Mouse (Mus musculus): Measurements from ENCODE around the gene Lekr1. TPM values are rescaled to one million over a fixed set of nuclear protein-coding genes. Genes with fewer than 3 reads are reported as not detected.

Gene Lekr1
- total RNA-seq (2017), result 5.2 and 7.8 TPM in 2 replicates

DNA sequence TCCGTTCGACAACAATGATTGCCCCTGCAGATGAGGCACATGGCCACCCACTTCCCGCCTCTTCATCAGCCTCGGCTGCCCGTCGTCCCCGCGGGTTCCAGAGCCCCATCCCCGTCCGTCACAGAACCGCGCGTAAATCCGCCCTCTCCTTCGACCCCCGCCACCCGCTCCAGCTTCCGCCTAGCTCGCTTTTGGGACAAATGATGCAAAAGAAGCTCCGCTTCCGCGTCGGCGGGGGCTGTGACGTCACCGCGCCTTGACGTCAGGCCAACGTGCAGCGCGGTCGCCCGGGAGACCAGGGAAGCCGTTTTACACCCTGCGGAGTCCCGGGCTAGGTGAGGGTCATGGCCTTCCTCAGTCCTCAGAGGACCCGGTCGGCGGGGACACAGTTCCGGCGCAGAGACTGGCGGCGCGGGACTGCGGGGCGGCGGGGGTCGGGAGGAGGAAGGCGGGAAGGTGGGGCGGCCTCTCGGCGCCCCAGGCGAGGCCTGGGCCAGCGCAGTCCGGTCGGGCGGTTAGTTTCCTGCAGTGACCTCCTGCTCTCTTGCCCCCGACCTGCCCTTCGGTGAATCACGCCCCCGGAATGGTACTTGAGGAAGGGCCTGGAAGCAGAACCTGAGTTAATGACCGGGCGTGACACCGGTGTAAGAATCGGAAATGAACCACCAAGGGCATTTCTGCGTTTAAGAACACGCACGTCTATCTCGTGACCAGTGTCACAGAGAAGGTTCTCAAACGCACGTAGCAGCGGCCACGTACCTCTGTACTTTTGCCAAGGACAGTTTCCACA is at the start of gene Lekr1:
Lekr1 (plus strand) TSS at position 252 of the 790 bp plus-strand sequence.
- ATAC-seq (replicated peaks; ENCODE audit: low read depth, poor library complexity, severe bottlenecking), result peak; percentile 92

DNA sequence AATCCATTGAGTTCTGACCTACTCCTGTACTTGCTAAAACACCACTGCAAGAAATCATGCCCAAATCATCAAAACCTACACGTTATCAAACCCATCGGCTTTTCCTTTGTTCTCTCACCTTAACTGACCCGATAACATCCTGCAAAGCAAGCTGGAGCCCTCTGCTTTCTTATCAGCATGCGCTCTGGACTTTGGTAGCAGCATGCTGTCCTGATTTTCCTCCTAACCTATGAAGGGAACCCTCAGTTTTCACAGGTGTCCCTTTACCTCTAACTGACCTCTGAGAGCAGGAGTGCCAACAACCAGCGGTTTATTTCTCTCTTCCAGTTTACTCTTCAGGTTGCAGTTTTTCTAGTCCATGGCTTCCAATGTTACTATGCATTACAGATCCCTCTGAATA is 48.5 kb upstream of the Lekr1 start:
- ATAC-seq (replicated peaks; ENCODE audit: low read depth, poor library complexity, severe bottlenecking), result no peak

DNA sequence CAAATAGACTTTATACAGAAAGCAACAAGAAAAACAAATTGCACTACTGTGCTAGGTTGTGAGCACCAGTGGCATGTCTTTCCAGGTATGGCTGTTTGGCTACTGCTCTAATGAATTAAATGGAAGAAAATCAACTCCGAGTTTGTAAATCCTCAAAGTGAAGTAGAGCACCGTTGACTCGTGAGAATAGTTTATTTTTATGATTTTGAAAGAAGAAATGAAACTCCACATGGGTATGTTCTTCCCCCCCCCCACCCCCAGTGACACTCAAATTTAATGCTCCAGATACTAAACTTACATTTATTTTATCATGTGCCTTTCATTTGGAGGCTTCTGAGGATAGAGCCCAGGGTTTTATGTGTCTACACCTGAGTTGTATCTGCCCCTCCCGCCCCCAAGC is 46.7 kb upstream of the Lekr1 start:
- no peak for ATAC-seq (replicated peaks; ENCODE audit: low read depth, poor library complexity, severe bottlenecking)

DNA sequence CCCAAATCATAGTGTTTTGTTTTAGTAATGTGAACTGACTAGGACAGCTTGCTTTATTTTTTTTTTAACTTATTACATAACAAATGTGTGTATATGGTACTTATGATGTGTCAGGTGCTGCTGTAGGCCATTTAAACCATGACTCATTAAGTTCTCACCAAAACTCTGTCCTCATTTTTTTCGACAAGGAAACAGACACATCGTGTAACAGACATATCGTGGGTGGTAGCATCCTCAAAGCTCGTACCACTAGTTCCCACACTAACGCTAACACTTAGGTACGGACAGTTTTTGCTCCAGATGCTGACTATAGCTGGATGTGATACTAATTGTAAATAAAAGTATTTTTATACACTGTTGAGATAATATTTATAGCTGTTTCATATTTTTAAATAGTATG is 43.0 kb upstream of the Lekr1 start:
- ATAC-seq (replicated peaks; ENCODE audit: low read depth, poor library complexity, severe bottlenecking), result no peak

- ATAC-seq (replicated peaks; ENCODE audit: low read depth, poor library complexity, severe bottlenecking), result no peak
These were observed 40.3 kb upstream of the Lekr1 start for GRCm38 (mm10) chr3:65625496-65626289.

DNA sequence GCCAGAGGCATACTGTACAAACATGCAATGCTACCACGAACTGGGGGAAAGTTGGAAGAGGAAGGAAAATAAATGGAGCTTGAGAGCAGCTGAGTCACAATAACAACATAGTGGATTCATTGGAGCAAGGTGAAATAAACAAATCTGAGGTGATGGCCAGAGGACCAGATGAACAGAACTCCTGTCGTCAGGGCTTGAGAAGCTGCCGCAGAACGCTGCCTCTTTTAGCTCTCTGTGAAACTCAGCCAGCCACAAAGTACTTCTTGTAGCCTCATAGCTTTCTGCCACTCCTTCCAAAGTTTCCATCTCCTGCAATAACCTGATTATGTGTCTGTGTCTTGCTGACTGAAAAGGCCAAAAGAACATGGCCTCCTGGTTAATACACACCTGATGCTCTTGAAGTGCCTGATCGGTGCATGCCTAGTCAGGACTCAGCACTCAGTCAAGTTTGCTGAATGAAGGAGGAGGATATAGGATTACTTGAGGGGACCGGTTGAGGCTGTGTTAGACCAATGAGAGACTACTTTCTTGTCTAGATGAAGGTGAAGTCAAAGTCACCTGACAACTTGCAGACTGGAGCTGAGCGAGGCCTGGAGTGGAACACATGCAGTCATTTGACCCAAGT is 39.6 kb upstream of the Lekr1 start:
- no peak for ATAC-seq (replicated peaks; ENCODE audit: low read depth, poor library complexity, severe bottlenecking)

DNA sequence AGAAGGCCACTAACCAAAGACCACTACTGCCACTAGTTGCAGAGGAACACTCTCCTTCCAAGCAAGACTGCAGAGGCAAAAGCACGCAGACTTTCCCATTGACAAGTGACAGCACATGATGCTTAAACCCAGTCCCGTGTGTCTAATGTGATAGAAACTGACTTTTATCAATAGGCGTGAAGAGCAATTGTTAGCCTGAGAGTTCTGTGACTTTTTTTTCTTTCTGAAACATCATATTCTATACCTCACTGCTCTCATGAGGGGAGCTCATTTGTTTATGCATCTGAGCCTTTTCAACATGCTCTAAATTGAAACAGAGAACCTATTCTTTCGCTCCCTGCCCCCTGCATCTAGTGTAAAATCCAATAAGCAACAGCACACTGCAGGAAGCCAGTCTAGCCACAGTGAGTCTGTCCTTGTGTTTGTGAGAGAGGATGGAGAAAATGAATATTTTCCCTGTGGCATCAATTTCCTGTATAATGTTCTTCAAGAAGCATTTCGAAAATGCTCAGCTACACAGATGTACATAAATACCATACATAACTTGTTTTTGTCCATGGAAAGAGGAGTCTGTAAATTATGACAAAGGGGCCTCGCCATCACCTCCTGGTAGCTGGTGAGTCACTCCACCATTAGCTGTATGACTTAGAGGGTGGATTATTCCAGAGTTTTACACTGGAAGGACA is 38.9 kb upstream of the Lekr1 start:
- no peak for ATAC-seq (replicated peaks; ENCODE audit: low read depth, poor library complexity, severe bottlenecking)

- ATAC-seq (replicated peaks; ENCODE audit: low read depth, poor library complexity, severe bottlenecking), result no peak
These were observed 38.4 kb upstream of the Lekr1 start for GRCm38 (mm10) chr3:65627707-65628028.

GRCm38 (mm10) chr3:65629565-65630112 is 36.4 kb upstream of the Lekr1 start:
- no peak for ATAC-seq (replicated peaks; ENCODE audit: low read depth, poor library complexity, severe bottlenecking)

DNA sequence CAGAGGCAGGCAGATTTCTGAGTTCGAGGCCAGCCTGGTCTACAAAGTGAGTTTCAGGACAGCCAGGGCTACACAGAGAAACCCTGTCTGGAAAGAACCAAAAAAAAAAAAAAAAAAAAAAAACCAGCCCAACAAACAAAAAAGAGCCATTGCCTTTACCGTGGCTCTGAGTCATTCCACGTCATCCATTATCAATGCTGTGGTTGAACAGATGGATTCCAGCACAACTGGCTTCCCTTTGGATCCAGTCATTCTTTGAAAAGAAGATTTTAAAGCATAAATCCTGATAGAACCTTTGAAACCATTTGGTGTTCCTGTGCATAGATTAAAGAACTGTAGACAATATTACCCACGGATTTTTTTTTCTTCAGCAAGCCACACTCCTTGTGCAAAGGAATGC is 32.4 kb upstream of the Lekr1 start:
- ATAC-seq (replicated peaks; ENCODE audit: low read depth, poor library complexity, severe bottlenecking), result no peak

DNA sequence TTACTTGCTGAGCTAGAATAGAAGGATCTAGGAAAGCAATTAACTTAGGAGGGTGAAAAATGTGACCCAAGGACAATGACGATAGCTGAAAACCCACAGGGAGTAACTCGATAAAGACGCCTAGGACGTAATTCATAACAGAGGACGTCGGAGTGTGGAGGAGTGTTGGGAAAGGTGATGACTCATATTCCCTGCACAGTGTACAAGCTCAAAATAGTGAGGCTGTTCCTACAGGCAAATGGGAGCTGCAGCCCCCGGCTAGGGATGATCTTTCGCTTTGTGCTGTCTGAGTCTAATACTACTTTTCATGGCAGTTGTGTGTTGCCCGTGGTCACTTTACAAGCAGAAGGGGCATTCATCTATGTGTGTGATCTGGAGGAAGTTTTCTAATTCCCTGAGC is 30.0 kb upstream of the Lekr1 start:
- no peak for ATAC-seq (replicated peaks; ENCODE audit: low read depth, poor library complexity, severe bottlenecking)

GRCm38 (mm10) chr3:65637313-65637712 is 28.7 kb upstream of the Lekr1 start:
- ATAC-seq (replicated peaks; ENCODE audit: low read depth, poor library complexity, severe bottlenecking), result no peak

- ATAC-seq (replicated peaks; ENCODE audit: low read depth, poor library complexity, severe bottlenecking), result no peak
These were observed 27.1 kb upstream of the Lekr1 start for GRCm38 (mm10) chr3:65638896-65639295.

DNA sequence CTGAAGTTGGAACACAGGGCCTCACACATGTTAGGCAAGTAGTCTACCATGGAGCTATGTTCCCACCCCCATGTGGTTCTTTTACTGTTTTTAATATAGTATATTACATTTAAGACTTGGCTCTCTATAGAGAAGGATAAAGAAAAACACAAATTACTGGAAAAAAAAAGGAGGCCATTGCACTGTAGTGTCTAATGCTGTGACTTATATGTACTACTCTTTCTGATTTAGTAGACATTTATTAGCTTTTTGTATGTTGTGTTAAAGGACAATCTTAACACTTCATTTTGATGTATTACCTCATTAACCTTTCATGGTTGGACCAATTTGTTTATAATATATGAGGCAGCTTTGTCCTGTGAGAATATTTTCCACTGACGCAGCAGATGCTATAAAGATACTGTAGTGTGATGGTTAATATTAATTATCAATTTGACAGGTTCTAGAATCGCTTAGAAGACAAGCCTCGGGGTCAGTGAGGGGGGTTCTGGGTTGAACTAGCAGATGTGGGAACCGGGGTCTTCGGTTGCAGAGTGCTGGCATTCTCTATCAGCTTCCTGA is 26.5 kb upstream of the Lekr1 start:
- no peak for ATAC-seq (replicated peaks; ENCODE audit: low read depth, poor library complexity, severe bottlenecking)

DNA sequence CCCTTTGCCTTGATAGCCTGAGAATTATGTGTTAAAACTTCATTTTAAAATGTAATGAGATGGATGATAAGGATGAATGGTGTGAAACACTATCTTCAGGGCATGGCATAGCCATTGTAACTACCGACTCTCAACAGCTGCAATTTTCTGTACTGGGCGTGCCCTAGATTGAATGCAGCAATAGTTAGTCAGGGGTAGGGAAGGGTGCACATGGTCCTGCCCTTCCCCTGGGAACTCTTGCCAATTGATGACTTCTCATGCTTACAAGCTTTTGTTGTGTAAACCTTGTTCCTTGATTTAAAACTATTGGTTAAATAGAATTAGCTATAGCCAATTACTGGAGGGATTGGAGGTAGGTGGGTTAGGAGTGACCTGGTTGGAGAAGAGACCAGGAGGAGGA is 23.1 kb upstream of the Lekr1 start:
- ATAC-seq (replicated peaks; ENCODE audit: low read depth, poor library complexity, severe bottlenecking), result no peak

DNA sequence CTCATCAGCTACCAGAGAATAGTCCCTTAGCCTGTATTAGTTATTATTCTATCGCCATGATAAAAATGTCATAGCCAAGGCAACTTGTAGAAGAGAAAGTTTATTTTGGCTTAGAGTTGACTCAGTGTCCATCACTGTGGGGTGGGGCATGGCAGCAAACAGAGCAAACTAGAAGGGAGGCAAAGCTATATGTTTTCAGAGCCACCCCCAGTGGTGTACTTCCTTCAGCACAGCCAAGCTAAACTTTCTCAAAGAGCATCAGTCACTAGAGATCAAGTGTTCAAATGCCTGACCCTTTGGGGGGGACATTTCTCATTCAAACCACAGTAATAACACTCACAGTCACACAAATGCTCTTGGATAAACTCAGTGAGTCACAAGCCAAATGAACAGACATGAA is 22.4 kb upstream of the Lekr1 start:
- no peak for ATAC-seq (replicated peaks; ENCODE audit: low read depth, poor library complexity, severe bottlenecking)

GRCm38 (mm10) chr3:65647592-65647991 is 18.4 kb upstream of the Lekr1 start:
- ATAC-seq (replicated peaks; ENCODE audit: low read depth, poor library complexity, severe bottlenecking), result no peak

DNA sequence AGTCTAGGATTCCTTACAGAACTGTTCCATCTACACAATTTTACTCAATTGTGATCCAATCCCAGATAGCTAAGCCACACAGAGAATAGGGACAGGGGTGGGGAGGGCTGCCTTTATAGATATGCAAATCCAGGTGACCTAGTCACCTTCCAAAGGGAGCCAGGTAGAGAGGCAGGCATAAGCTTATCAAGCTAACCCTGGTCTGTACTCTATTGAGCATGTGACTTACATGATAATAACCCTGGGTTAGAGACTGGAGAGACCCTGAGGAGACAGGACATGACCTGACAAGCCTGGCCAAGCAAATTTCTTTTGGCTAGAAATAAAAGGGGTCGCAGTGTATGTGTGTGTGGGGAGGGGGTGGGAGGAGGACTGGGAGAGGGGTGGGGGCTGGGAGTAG is 17.1 kb upstream of the Lekr1 start:
- no peak for ATAC-seq (replicated peaks; ENCODE audit: low read depth, poor library complexity, severe bottlenecking)

DNA sequence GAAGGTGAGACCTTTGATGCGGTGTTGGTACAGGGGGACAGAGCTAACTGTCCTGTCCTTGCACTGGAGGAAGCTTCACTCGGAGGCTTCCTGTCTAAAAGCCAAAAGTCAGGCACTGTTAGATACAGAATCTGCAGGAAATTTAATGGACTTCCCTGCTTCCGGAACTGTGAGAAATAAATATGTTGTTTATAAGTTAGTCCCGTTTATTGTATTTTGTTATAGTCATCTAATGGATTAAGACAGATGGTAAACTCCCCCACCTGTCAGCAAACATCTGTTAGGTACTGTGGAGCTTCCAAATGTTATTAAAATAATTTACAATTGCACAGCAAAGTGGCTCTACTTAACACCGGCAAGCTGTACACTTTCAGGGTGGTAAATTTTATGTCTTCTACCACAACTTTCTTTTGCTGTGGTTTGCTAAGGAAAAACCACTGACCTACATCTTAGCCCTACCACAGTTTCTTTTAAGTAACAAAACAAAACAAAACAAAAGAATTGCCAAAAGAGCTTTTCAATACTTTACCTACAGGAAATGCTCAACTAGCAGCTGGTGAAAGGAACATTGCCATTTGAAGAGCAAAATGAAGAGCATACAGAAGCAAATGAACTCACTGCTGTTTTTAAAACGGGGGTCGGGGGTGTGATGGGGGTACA is 15.7 kb upstream of the Lekr1 start:
- ATAC-seq (replicated peaks; ENCODE audit: low read depth, poor library complexity, severe bottlenecking), result no peak
